Mouse (Mus musculus) heart, postnatal 36 days (tissue): ENCODE measurements at regions not wholly inside any gene's neighbourhood (a gene's known extent, or its start where the extent isn't known, plus 50 kb on each side); places are given as distances from the start of the nearest gene placed in this dataset.
"Not testable (repeated sequence)": the region's sequence is repeated elsewhere in the genome, so short reads cannot be mapped to it uniquely, and the experiment has no call there.

Experiments used
- DNase-seq, 2 experiments: peaks; one replicate each; pipeline ENCODE4 v3.0.0; 2021 to 2022
- intact Hi-C: fragments of 180-260 bp; cut with DNase I; formaldehyde crosslinking; loops from one replicate; pipeline ENCODE4 v1.15.1; 2025

- intact Hi-C loops, result no loop called here
- DNase-seq, result no peak
Measured at GRCm38 (mm10) chr16:31551416-31552151, 111.7 kb upstream of the Dlg1 start.

DNA sequence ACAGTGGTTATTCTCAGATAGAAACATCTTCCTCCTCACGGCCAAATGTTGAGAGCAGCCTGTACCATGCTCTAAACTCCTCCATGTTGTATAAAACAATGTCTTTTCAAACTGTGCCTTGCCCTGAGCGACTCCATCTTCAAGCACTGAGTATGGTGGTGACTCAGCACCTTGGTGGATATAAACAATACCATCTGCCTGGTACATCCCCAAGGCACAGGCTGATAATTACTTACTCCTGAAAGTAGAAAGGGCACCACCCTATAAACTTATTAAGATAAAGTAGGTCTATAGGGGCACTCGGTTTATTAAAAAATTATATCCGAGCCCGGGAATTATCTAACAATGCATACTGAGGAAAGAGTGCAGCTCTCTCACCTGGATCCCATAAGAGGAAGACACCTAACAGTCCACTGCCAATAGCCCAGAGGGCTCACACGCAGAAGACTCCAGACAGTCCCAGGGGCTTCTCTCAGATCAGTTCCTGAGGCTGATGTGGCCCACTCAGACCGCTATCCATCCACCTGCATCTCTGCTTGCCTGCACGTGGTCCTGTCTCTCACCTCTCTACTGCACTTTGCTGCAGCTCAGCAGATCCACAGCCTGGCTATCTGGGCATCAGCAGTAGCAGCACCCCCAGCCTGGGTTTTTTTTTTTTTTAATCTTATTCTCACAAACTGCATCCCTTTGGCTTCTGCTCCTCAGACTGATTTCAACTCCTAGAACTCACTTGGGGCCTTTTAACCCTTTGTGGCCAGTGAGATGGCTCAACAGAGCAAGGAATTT lies 109.7 kb upstream of the Dlg1 start:
- intact Hi-C loops, result no loop called here
- DNase-seq, result no peak

- no peak for DNase-seq
- intact Hi-C loops, result no loop called here
Measured at GRCm38 (mm10) chr16:31560426-31560825, 102.8 kb upstream of the Dlg1 start.

- intact Hi-C loops, result no loop called here
- no peak for DNase-seq
Measured at GRCm38 (mm10) chr16:31564926-31565325, 98.3 kb upstream of the Dlg1 start.

- DNase-seq, result no peak
Measured at GRCm38 (mm10) chr16:31568316-31568715, 94.9 kb upstream of the Dlg1 start.

DNA sequence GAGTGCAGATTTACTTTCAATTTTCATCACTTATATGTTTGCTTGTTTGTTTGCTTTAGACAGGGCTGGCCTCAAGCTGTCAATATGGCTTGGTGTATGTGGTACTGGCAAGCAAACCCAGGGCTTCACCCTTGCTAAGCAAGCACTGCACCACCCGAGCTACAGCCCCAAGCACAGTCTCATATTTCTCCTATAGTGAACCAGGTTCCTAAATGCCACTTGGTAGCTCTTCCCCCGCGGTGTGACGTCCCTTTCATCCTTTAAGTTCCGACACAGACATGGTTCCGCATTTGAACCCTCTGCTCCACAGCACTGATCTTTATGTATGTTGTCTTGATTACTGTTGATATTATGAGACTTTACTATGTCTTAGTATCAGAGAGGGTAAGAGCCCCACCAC lies 93.4 kb upstream of the Dlg1 start:
- DNase-seq, result no peak
- intact Hi-C loops, result no loop called here

More at GRCm38 (mm10) chr16:31568316-31568715, 94.9 kb upstream of the Dlg1 start:
- intact Hi-C loops, result no loop called here

- DNase-seq, result peak in 1 of 2 experiments; percentile 57
- intact Hi-C loops, result no loop called here
Measured at GRCm38 (mm10) chr16:31570311-31571139, 92.7 kb upstream of the Dlg1 start.

GRCm38 (mm10) chr16:31573833-31574232 lies 89.4 kb upstream of the Dlg1 start:
- intact Hi-C loops, DNase-seq: not testable (repeated sequence)

DNA sequence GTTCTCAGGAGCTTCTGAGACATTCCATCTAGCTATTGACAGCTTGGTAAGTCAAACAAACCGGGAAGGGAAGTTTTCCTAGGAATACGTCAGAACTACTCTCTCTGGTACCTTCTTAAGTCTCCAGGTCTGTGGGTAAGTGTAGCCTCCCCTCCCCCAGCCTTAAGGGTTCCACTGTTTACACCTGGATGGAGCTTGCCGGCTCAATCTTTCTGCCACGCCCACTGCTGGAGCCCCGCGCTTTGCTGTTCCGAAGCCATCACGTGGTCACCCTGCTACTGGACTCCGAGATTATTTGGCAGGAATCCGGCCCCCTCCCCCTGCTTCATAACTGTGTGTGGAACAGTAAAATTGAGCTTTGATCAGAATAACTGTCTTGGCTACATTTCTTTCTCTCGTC lies 87.6 kb upstream of the Dlg1 start:
- intact Hi-C loops, DNase-seq: not testable (repeated sequence)

- no peak for DNase-seq
- intact Hi-C loops, result no loop called here
Measured at GRCm38 (mm10) chr16:31576422-31576821, 86.8 kb upstream of the Dlg1 start.

DNA sequence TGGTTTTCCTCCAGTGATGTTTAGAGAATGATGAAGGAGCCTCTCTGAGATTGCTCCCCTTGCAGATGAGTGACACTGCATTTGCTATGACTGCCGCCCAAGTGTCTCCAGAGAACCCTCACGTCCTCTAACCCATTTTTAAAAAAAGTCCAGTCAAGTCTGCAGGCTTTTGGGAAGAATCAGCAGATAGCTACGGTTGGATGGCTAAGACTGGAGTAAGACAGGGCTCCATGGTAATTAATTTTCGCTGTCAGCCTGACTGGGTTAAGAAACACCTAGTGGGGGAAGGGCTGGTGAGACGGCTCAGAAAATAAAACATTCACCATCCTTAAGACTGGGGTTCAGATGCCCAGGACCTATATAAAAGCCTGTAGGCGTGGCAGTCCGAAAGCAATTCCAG lies 85.9 kb upstream of the Dlg1 start:
- intact Hi-C loops, result no loop called here
- DNase-seq, result no peak

DNA sequence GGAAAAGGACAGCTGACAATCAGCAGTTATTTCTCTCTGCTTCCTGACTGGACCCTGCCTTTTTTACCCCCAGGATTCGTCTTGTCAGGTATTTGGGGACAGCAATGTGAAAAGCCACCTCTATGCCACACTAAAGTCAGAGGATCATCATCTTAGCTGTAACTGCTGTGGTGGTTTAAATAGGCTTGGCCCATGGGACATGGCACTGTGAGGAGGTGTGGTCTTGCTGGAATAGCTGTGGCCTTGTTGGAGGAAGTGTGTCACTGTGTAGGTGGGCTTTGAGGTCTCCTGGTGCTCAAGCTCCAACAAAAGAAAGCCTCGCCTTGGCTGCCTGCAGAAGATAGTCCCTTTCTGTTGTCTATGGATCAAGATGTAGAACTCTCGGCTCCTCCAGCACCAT lies 83.9 kb upstream of the Dlg1 start:
- DNase-seq, result no peak
- intact Hi-C loops, result no loop called here

DNA sequence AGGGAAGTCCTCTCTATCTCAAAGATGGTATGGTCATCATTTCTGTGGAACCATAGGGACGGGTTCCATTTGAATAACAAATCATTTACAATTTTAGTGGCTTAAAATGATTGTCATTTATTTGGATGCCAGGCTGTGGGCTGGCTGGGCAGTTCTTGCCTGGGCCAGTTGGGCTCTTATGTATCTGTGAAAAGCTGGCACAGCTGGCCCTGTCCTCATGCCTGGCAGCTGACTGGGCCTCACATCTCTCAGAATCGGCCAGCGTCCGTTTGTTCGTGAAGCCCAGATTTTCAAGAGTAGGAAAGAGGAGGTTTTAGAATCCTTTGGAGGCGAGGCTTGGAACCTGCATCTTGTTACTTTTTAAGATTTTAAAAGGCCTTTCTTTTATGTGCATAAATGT lies 82.5 kb upstream of the Dlg1 start:
- no peak for DNase-seq
- intact Hi-C loops, result no loop called here

DNA sequence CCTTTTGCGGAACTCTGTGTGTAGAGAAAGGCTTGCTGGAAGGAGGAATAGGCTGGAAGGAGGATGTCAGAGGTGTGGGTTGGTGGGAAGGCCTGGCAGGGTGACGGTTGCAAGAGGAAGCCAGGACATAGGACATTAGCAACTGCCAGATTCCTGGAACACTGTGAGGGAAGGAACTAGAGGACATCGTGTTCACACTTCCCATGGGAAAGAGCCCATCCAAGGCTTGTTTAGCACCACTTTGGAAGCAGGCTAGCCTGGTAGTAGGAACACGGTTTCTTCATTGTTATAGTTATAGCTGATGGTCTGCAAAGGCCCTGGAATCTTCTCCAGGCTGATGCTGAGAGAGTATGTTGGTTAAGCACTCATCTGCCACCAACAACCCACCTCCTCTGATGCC lies 80.4 kb upstream of the Dlg1 start:
- intact Hi-C loops, result no loop called here
- no peak for DNase-seq

- DNase-seq, result no peak
- intact Hi-C loops, result no loop called here
Measured at GRCm38 (mm10) chr16:31583627-31584026, 79.6 kb upstream of the Dlg1 start.

GRCm38 (mm10) chr16:31584216-31584823 lies 78.9 kb upstream of the Dlg1 start:
- intact Hi-C loops, result no loop called here
- DNase-seq, result no peak

DNA sequence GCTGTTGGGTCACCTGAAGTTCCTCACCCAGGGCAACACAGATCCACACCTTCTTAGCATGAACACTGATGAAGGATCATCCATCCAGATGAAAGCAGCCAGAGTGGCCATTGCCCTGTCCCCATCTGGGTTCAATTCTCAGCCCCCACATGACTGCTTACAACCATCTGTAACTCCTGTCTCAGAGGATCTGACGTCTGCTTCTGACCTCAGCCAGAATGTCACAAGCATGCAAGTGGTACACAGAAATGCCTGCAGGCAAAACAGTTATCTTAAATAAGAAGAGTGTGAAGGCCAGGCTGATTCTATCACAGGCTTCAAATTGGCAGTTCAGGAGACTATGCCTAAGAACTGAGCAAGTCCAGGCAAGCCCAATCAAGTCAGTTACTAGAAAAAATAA lies 76.2 kb upstream of the Dlg1 start:
- intact Hi-C loops, result no loop called here
- DNase-seq, result no peak

DNA sequence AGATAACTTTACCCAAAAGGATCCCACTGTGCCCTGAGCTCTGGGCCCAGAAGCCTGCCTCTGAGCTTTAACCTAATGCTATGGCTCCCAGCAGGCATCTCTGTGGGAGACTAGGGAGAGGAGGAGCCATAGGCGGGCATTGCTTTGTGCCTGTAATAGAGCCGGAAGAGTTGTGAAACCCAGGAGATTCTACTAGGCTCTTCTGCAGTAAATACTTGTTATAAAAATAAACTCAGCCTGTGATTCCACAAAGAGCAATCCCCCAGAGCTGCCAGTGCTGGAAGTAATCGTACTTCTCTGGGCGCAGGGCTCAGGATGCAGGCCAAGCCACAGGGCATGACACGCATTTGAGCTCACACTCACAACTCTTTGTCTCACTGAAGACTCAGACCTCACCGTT lies 73.7 kb upstream of the Dlg1 start:
- intact Hi-C loops, result no loop called here
- no peak for DNase-seq

GRCm38 (mm10) chr16:31591565-31591964 lies 71.7 kb upstream of the Dlg1 start:
- no peak for DNase-seq
- intact Hi-C loops, result no loop called here

- DNase-seq, result peak; percentile 49 to 59
- intact Hi-C loops, result no loop called here
Measured at GRCm38 (mm10) chr16:31592014-31592871, 71.0 kb upstream of the Dlg1 start.
